Mouse (Mus musculus) CD4-positive helper T cell, adult 2 months (primary cell): ENCODE data around the gene Mief2.

Experiments
- DNase-seq: peaks from one replicate; pipeline ENCODE4 v3.0.0-alpha.2; 2012; ENCODE audit warnings: low read depth, missing footprints, low spot score

Mief2 gene

GRCm38 (mm10) chr11:60776829-60777740 is 48.9 kb downstream of the Mief2 start, which contains the start of the genes Top3a and Smcr8:
Gene Top3a (minus strand): TSS chr11:60777365.
Gene Smcr8 (plus strand): TSS chr11:60777524.
- peak; percentile 98 for DNase-seq

GRCm38 (mm10) chr11:60777801-60778370 is 49.7 kb downstream of the Mief2 start:
- peak; percentile 12 for DNase-seq

GRCm38 (mm10) chr11:60779673-60780189 is 51.5 kb downstream of the Mief2 start:
- no peak for DNase-seq
